Mouse (Mus musculus) CD8-positive naive resting alpha-beta T cell, adult 2 months (primary cell): ENCODE results near the gene Zfp952.
"Not testable (repeated sequence)": the region's sequence is repeated elsewhere in the genome, so short reads cannot be mapped to it uniquely, and the experiment has no call there.

ENCODE experiments used
- DNase-seq, 2 experiments: peaks; one replicate each; pipeline ENCODE4 v3.0.0; 2022; ENCODE audit warnings: low read depth in 2 of 2, low spot score in 2 of 2

Zfp952 gene

DNA sequence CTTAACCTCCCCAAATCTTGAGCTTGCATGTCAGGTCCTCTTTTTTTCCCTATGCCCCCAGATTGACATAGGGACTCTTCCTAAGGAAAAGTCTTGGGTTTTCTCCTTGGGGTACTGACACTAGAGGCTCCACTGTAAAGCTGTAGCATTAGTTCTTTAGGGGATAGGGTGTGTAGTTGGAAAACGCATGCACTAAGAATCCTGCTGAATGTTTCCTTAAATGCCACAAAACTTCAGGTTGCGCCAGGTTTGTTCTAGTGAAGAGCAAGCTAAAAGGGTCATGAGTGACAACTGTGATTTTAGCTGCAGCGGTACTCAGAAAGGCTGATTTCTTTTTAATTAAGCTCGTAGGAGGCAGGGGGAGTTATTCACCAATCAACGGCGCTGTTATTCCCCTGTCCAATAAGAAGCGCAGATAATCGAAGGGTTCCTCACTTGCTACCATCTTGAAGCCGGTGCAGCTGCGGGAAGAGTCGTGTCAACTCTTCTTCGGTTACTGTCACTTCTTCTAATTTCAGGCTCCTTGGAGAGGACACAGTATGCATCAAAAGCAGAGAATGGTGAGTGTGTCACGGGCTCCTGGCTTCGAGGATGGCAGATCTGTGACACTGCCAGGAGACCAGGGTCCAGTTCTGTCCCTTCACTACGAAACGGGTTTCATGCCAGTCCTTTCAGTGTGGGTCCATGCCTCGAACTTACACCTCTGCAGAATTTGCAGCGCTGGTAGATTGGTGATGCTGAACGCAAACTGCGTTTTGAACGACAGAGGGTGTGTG, at the start of gene Zfp952:
Gene Zfp952, plus strand, starts transcription at position 431 of the 776 bp plus-strand sequence.
- peak; percentile 71 to 86 for DNase-seq

DNA sequence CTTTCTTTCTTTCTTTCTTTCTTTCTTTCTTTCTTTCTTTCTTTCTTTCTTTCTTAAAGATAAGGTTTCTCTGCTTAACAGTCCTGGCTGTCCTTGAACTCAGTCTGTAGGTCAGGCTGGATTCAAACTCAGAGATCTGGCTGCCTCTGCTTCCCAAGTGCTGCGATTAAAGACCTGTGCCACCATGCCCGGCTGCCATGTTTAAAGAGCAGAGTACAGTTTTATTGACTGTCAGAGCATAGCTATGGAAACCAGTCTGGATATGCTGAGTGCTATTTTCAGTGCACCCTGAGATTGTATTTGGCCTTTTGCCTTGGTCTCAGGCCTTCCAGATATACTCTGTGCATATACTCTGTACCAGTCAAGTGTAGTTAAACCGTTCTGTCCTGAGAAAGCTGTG, 49.3 kb upstream of the Zfp952 start:
- DNase-seq = no peak

DNA sequence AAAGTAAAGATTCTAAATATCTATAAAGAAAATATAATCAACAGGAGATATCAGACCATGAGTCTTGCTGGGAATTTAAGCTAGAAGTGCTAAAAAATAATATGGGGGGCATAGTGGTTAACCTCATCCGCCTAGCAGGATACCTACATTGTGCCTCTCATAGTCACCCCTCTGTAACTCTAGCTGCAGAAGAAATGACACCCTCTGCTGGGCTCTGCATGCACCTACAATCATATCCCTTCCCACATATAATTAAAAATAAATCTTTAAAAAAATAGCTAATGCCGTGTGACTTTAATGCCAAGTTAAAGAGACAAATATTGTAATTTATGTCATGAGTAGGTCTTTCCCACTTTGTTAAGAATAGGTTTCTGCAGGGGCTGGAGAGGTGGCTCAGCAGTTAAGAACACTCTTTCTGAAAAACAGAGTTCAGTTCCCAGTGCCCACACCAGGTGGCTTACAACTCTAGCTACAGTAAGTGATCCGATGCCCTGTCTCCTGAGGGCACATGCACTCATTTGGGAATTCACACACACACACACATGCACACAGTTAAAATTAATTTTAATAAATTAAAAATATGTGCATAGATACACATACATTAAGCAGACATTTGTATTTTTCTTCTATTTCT, 48.4 kb upstream of the Zfp952 start:
- DNase-seq = peak in 1 of 2 experiments; percentile 19

DNA sequence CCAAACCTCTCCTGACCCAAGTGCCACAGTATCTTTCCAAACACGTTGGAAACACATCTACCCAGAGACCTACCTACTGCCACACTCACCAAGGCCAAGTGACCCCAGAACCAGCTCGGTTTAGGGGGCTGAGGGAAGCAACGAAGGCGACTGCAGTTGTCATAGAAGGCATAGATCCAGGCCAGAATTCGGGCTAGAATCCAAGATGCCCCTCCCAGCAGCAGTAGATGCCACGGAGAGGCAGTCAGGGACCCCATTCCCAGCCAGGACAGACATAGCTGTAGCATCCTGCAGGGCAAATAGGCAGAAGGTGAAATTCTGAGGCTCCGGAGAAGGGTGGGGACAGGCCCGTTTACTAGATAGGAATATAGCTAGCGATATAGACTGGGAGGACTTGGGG, 46.2 kb upstream of the Zfp952 start:
- DNase-seq = no peak

DNA sequence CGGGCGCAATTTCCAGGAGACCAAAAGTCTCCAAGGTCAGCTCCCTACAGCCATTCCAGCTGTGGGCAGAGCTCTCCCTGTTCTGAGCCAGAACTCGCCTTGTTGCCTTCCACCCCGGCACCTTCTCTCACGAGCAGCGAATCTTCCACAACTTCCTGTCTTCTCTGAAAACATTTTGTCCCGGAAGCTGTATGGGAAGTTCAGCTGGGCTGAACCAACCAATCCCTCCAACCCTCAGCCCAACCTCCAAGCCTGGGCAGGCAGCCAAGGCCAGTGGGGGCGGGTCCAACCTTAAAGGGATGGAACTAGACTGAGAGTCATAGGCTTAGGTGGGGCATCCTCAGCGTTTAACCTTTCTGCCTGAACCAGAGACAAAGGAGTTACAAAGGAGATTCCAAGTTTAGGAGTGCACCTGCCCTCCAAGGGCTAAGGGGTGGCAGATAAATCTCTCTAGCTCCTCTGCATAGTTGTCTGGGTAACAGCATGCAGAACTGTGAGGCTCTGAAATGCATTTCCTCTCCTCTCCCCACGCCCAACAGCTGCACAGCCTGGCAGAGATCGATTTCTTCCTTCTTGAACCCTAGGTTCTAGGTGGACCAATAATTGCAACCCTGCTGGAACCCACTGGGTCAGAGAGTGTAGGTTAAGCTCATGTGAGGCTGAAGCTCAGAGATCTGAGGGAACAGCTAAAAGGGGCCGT, 45.6 kb upstream of the Zfp952 start, which contains the start of gene Cyp4f13:
Gene Cyp4f13, minus strand, starts transcription at position 188 of the 700 bp plus-strand sequence.
- DNase-seq = peak; percentile 94 to 98

DNA sequence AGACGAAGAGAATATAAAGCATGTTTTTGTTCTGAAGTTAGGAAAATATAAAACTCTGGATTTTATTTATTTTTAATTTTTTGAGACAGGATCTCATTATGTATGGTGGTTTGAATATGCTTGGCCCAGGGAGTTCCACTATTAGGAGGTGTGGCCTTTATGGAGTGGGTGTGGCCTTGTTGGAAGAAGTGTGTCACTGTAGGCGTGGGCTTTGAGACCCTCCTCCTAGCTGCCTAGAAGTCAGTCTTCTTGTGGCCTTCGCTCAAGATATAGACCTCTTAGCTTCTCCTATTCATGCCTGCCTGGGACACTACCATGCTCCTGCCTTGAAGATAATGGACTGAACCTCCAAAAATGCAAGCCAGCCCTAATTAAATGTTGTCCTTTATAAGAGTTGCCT, 42.8 kb upstream of the Zfp952 start:
- no peak for DNase-seq

DNA sequence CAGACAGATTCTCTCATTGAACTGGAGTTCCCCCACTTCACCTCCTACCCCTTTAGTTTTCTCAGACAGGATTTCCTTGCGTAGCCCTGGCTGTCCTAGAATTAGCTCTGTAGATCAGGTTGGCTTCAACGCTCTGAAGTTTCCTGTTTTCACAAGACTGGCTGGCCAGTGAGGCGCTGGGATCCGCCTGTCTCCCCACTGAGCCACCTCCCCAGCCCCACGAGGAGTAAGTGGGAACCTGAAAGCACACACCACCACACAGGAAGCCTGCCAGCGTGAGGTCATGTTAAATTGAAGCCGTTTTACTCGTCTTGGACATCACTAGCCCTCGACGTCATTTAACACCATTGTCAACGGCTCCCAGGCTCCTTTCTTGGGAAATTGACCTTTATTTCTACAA, 41.9 kb upstream of the Zfp952 start:
- no peak for DNase-seq

DNA sequence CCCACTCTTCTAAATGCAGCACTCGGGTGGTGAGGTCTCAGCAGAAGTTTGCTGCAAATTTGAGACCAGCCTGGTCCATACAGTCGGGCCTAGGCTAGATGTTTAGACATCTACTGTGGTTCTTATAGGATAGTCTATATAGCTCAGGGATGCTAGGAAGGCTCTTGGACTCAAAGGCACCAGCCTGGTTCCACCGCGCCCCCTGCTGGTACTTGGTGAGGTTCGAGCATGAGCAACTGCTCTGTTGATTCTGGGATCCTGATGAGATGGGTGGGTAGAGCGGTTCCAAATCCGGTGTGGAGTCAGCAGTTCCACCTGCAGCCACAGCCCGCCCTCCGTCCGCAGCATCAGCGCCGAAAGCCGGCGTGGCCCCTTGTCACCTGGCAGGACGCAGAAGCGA, 41.5 kb upstream of the Zfp952 start:
- peak; percentile 76 to 88 for DNase-seq

DNA sequence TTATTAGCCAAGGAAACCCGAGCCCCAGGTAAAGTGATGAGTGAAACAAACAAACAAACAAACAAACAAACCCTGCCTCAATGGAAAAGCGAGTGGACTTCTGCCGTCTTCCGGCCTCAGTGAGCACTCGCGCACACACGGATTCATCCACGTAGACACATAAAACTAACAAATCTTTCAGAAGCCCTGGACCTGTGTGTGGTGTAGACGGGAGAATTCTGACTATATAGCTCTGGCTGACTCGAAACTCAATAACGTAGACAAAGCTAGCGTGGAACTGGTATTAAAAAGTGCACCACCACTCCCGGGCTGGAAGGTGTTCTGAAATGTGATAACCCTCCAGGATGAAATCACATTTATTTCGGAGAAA, 27.7 kb upstream of the Zfp952 start:
- DNase-seq = no peak

DNA sequence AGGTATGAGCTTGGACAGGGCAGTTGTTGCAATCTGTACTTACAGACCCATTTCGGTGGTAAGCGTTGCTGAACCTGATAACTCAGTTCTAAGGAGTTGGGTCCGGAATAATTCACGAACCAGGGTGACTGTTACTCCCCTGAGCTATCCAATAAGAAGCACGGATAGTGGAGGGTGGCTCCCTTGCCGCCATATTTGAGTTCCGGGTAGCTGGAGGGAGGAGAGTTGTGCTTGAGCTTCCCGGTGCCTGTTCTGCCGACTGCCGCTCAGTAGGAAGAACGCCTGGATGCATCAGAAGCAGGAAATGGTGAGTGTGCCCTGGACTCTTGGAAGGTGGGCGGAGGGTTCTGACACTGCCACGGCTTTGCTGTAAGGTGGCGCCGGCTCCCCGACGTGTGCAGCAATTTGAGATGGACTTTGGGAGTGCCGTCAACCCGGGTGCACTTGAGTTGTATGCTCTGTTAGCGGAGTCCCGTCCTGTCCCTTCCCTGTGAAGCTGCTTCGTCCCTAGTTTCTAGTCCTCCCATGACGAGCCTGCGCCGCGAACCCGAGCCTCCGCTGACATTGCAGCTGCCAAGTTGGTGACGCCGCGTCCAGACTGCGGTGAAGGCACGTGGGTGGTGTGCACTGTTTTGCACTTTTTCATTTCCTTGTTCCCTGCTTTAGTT, 27.2 kb upstream of the Zfp952 start, which contains the start of gene Zfp472:
Gene Zfp472, plus strand, starts transcription at position 192 of the 668 bp plus-strand sequence.
- DNase-seq = peak; percentile 90 to 96

DNA sequence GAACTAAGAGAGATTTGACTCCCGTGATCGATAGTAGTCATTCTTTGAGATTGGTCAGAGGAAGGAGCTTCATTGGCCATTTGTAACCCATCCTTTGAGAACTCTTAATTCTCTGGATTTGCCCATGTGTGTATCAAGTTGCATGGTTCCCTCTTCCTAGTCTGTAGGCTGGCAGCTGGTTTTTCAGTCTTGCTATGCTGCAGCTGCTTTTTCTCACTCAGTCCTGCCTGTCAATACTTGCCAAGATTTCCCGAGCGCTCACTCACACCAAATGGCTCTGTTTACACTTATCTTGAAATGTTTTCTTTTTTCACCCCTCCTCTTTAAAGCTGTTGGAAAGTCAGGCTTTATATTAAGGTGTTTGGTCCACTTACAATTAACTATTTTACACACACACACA, 11.6 kb upstream of the Zfp952 start:
- no peak for DNase-seq

DNA sequence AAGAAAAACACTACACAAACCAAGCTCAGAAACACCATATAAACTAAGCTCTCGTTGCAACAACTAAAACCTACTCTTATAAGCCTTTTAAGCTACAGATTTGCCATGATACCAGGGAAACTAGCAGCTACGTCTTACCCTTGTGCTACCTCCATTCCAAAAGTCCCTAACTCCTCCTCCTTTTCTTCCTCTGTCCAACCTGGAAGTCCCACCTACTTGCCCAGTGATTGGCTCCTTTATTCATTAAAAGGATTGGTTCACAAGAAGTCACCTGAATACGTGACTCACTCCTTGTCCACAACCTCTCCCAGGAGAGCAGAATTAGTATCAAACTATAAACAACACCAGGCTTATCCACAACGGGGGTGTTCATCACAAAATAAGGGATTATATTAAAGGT, 6.6 kb upstream of the Zfp952 start:
- no peak for DNase-seq

DNA sequence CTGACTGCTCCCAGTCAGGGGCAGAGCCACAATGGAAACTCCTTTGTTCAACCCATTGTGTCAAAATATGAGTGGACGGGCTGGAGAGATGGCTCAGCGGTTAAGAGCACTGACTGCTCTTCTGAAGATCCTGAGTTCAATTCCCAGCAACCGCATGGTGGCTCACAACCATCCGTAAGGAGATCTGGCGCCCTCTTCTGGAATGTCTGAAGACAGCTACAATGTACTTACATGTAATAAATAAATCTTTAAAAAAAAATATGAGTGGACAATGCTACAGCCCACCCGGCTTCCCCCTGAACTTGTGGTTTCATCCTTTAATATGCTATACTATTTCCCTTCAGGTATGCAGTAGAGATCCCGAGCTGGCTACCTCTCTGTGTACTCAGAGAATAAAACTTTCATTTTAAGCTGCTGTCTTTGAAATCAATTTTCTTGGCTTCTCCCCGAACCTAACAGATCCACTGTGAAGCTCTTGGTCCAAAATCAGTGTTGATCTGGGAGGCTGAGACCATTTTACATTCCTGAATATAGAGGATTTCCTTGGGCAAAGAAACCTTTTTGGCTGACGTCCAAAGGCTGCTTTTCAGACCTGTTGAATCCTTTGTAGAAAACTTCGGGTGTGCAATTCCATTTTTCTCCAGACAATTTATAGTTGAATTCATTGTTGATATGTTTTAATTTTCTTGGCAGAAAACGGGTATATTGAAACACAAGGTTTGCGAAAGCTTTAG, 797 bp upstream of the Zfp952 start:
- DNase-seq = peak; percentile 27 to 42

DNA sequence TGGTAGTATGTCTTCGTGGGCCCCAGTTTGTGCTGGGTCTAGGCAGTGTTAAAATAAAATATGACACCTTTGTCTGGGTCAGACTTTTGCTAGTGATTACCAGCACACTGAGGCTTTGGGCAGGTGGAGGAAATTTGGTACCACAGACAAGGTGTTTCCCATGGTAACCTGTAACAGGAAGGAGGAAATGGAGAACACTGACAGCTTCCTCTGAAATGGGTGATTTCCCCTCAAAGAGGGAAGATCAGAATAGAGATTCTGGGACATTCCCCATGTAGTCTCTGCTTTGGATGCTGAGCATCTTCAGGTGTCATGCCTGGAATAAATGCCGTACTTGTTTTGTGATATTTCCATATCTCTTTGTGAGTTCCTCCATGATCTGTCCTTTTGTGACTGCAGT, 5.6 kb downstream of the Zfp952 start:
- DNase-seq = no peak

DNA sequence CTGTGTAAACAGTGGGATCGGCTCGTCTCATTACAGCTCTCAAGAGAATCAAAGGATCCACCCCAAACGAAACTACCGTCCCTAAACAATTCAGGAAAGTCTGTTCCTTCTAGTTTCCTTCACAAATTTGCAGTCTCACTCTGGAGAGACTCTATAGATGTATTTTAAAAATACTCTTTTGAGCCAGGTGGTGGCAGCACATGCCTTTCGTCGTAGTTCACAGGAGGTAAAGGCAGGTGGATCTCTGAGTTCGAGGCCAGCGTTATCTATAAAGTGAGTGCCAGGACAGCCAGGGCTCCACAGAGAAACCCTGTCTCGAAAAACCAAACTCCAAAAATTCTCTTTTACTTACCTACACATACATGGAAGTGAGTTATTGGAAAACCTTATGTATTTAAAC, 15.4 kb downstream of the Zfp952 start:
- DNase-seq = no peak

DNA sequence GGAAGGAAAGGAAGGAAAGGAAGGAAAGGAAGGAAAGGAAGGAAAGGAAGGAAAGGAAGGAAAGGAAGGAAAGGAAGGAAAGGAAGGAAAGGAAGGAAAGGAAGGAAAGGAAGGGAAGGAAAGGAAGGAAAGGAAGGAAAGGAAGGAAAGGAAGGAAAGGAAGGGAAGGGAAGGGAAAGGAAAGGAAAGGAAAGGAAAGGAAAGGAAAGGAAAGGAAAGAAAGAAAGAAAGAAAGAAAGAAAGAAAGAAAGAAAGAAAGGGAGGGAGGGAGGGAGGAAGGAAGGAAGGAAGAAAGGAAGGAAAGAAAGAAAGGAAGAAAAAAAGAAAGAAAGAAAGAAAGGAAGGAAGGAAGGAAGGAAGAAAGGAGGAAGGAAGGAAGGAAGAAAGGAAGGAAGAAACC, 27.5 kb downstream of the Zfp952 start:
- not testable (repeated sequence) for DNase-seq

DNA sequence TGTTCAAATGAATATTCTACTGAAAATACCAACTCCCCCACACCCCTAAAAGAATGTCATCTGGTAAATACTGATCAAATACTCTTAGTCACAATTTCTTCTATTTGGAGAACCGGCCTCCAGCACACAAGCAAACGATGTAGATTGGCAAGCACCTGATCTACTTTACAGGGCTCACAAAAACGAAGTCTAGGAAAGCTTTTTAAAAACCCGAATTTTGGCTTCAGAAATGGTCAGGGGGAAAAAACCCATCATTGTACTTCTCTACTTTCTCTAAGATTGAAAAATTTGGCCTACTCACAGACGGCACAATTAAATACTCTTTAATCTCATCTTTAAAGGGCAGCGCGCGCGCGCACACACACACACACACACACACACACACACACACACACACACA, 39.4 kb downstream of the Zfp952 start:
- no peak for DNase-seq

DNA sequence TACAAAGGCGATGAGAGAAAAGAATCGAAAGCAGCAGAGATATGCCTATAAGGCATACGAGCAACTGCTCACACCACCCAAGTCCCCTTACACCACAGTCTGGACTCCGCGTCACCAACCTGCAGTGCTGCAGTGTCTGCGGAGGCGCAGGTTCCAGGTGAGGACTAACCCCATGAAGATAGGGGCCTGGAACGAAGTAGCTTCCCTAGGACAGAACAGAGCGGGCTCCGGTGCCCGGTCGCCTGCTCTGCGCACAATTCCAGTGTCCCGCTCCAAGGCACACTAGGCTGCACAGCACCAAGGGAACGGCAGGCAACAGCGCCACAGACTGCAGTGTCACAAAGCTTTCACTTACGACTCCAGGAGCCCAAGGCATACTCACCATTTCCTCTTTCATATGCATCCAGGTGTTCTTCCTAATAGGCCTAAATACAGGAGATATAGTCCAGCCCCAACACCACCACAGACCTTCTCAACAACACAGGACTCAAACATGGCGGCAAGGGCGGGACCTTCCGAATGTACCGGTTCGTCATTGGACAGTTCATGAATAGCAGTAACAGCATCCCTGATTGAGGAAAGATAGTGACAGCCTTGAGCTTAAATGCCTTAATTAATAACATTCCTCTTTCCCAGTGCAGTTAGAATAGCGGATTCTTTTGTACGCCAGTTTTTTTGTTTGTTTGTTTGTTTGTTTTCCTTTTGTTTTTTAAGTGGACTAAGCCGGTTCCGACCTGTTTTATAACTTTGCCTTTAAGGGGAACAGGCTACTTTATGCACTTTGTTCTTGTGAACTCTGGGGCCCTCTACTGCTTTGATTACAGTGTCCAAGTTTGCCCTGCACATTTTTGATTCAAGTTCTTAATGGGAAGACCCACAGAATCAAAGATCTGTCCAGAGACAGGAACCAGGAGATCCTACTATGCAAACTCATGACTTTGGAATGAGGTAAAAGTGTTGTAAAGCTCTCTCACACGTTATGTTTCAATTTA, 40.3 kb downstream of the Zfp952 start, which contains the start of gene Zfp763:
Gene Zfp763, minus strand, starts transcription at position 503 of the 992 bp plus-strand sequence.
- DNase-seq = peak; percentile 53 to 71
